Mouse (Mus musculus) lung, embryonic 14.5 days (tissue): ENCODE measurements around the gene Prss46. TPM values are rescaled to one million over a fixed set of nuclear protein-coding genes. Genes with fewer than 3 reads are reported as not detected.

ENCODE experiments used
- ATAC-seq: fragments of 200-750 bp; cut with Nextera tagmentation; 2 replicates; pipeline ENCODE4 v1.8.0; 2017; ENCODE audit warnings: mild to moderate bottlenecking, moderate TSS enrichment, moderate library complexity; ENCODE audit not compliant: insufficient read depth
- DNase-seq: peaks from one replicate; pipeline ENCODE4 v3.0.0-alpha.2; 2015
- H3K27ac ChIP-seq: fragments of 300-500 bp; sonication (generic); 2 replicates; pipeline ENCODE4 v1.5.1; 2014; ENCODE audit warnings: low read depth, mild to moderate bottlenecking, moderate library complexity
- H3K27me3 ChIP-seq: fragments of 300-500 bp; sonication (generic); 2 replicates; pipeline ENCODE4 v1.6.1; 2014; ENCODE audit warnings: low read length, control low read depth; ENCODE audit not compliant: insufficient read depth
- H3K36me3 ChIP-seq: fragments of 300-500 bp; sonication (generic); 2 replicates; pipeline ENCODE4 v1.6.1; 2014; ENCODE audit warnings: control low read depth; ENCODE audit not compliant: insufficient read depth
- H3K4me1 ChIP-seq: fragments of 300-500 bp; sonication (generic); 2 replicates; pipeline ENCODE4 v1.6.1; 2014; ENCODE audit warnings: antibody characterized with exemption, control low read depth; ENCODE audit not compliant: insufficient read depth
- H3K4me2 ChIP-seq: fragments of 300-500 bp; sonication (generic); 2 replicates; pipeline ENCODE4 v1.6.1; 2014; ENCODE audit warnings: mild to moderate bottlenecking
- H3K4me3 ChIP-seq: fragments of 300-500 bp; sonication (generic); 2 replicates; pipeline ENCODE4 v1.5.1; 2014; ENCODE audit warnings: low read depth, low read length
- H3K9ac ChIP-seq: fragments of 300-500 bp; sonication (generic); 2 replicates; pipeline ENCODE4 v1.6.1; 2014
- H3K9me3 ChIP-seq: fragments of 300-500 bp; sonication (generic); 2 replicates; pipeline ENCODE4 v1.6.1; 2016; ENCODE audit warnings: low read depth, low read length, control low read depth
- CTCF ChIP-seq: IDR thresholded peaks from 2 replicates; pipeline ENCODE4 v1.5.1; 2016; ENCODE audit warnings: antibody characterized with exemption, low read depth
- WGBS: fragments of 180-500 bp; shearing (Covaris S2); extraction: QIAGEN DNeasy Blood & Tissue Kit; methylation state at CpG from one replicate; pipeline ENCODE4 v1.1.7; 2014; 5-methylcytosine and 5-hydroxymethylcytosine counted together
- polyA plus RNA-seq: library from polyadenylated mRNA; unstranded; fragments of >200 nt; fragmentation: Nextera tagmentation; extraction: Ambion mirVana; gene quantifications from 2 replicates; pipeline ENCODE4 v1.2.1, GENCODE M21; 2014

Prss46 gene
- polyA plus RNA-seq, 1 experiment from 2014 or later, result not detected

DNA sequence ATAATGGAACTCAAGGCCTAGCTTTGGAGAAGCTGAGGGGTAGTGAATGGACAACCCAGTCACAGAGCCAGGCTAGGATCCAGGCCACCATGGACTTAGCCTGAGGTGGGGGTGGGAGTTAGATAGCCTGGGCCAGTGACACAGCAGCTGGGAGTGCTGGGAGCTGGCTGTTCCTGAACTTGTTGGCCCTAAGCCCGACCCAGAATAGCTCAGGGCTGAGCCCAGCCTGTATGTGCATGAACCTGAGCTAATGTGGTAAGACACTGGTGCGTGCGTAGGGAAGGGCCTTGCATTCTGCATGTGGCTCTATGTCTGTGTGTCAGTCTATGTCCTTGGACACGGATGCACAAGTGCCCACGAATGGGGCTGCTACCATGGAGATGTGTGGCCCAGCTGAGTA lies 33.6 kb downstream of the Prss46 start:
- ATAC-seq, result no peak

DNA sequence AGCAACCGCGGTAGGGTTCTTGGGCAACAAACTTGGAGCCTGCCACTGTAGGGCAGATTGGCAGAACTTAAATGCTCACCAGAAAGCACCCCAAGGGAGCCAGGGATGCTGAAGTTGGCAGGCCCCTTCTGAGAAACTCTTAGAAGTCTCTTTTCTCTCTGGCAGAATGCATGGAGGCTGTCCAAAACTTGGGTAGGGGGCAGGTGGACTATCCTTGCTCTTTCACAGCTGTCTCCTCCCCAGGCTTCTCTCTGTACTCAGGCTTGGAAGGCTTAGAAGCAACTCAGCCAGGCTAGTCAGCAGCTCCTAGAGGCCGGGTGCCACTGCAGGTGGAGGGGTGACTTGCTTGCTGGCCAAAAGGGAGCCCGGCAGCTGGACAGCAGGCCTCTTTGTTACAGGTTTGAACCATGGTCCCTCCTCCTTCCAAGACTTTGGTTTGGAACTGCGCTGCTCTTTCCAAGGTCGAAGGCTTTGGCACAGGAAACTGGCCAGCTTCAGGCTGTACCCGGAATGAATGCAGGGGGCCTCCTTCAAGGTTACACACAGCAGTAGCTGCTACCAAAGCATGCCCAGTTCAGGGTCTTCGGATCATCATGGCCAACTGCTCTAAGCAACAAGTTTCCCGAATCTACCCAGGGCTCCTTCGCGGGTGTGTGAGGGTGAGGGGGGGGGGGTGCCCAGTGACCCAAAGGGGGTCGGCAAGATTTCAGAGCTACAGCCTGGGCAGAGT lies 35.0 kb downstream of the Prss46 start, which contains the start of gene Als2cl:
Gene Als2cl, plus strand, starts transcription at position 680 of the 730 bp plus-strand sequence.
- TF ChIP-seq CTCF, result no peak
- peak; percentile 55 for DNase-seq
- 15% methylated on average over 12 of the region's 12 CpGs for WGBS
- Histone ChIP-seq H3K4me3 (peak within 1 kb of the TSS; percentile 54), H3K4me1 (no peaks in the 10 kb centered on the region), H3K36me3 (no peaks in the 10 kb centered on the region), H3K4me2 (peak within 1 kb of the TSS; percentile 87), H3K27ac (no peak within 1 kb of the TSS), H3K9ac (peak within 1 kb of the TSS; percentile 57), H3K9me3 (no peaks in the 10 kb centered on the region), H3K27me3 (peaks cover 12% of the 10 kb centered on the region; the same call in 1 of the 2 replicates)
- peak; percentile 30; the same call in 1 of the 2 replicates for ATAC-seq

More for the DNA sequence above, 33.6 kb downstream of the Prss46 start:
- DNase-seq, result no peak
- no peak overlapping the region for H3K4me3 ChIP-seq
- no peak overlapping the region for H3K27ac ChIP-seq
- no peak overlapping the region for H3K9ac ChIP-seq
- WGBS, result 88% methylated on average over 5 of the region's 5 CpGs
- H3K4me2 ChIP-seq, result no peak overlapping the region
- peaks cover 25% of the 10 kb centered on the region for H3K27me3 ChIP-seq
- TF ChIP-seq CTCF, result no peak
- H3K4me1 ChIP-seq, result 0 out of 2 replicates have a peak, but pooled peaks cover 3% of the 10 kb centered on the region
- no peaks in the 10 kb centered on the region for H3K9me3 ChIP-seq
- no peaks in the 10 kb centered on the region for H3K36me3 ChIP-seq

DNA sequence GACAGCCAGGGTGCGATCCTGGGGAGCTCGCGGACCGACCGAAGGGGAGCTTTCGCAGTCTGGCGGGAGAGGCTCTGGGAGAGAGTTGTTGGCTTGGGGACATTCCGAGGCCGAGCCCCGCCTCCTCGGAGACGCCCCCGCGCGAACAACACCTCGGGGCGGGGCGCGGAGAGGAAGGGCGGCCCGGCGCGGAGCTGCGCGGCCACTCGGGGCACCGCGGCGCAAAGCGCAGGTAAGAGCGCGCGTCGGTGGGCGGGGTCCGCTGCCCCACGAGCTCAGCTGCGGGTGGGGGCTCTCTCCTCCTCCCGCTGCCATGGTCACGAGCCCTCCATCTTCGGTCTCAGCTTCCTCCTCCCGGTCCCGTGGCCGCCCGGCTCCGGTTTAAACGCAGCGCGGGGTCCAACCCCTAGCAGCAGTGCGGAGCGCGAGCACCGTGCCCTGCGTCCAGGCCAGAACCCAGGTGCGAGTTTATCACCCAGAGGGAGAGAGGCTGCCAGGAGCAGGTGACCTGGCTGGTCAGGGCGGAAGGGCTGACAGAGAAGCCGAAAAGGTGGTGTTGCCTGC lies 35.8 kb downstream of the Prss46 start, which contains the start of gene Tmie:
Gene Tmie, minus strand, starts transcription at position 116 of the 564 bp plus-strand sequence.
- DNase-seq, result peak; percentile 82
- Histone ChIP-seq H3K4me3 (peak within 1 kb of the TSS; percentile 54), H3K4me1 (no peaks in the 10 kb centered on the region), H3K36me3 (no peaks in the 10 kb centered on the region), H3K9ac (peak within 1 kb of the TSS; percentile 57), H3K27me3 (peaks cover 12% of the 10 kb centered on the region; the same call in 1 of the 2 replicates), H3K27ac (no peak within 1 kb of the TSS), H3K9me3 (no peaks in the 10 kb centered on the region), H3K4me2 (peak within 1 kb of the TSS; percentile 87)
- 0% methylated on average over 57 of the region's 57 CpGs for WGBS
- no peak for TF ChIP-seq CTCF
- peak; percentile 81 for ATAC-seq

DNA sequence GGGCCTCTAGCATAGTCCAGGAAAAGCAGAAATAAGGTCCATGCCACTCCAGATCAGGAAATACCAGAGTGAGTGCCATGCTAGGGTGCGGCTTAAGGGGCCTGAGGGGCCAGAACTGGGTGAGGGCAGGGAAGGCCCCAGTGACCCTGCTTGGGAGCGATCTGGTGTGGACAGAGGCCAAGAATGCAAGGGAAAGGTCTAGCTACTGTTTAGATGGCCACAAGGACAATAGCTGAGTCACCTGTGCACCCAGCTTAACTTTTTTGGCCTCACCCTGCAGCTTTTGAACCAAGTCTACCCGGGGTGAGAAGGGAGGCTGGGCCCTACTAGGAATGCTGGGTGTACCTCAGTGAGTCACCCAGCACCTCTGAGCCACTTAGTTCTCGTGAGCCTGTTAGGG lies 36.5 kb downstream of the Prss46 start:
- Histone ChIP-seq H3K9ac (no peak overlapping the region), H3K36me3 (no peaks in the 10 kb centered on the region), H3K4me1 (no peaks in the 10 kb centered on the region), H3K27ac (no peak overlapping the region), H3K9me3 (no peaks in the 10 kb centered on the region), H3K4me2 (peak overlapping the region; percentile 87), H3K27me3 (peaks cover 12% of the 10 kb centered on the region; the same call in 1 of the 2 replicates), H3K4me3 (peak overlapping the region; percentile 54)
- TF ChIP-seq CTCF, result no peak
- DNase-seq (no peak), ATAC-seq (peak; percentile 28; the same call in 1 of the 2 replicates)
- WGBS, result 51% methylated on average over 4 of the region's 4 CpGs

DNA sequence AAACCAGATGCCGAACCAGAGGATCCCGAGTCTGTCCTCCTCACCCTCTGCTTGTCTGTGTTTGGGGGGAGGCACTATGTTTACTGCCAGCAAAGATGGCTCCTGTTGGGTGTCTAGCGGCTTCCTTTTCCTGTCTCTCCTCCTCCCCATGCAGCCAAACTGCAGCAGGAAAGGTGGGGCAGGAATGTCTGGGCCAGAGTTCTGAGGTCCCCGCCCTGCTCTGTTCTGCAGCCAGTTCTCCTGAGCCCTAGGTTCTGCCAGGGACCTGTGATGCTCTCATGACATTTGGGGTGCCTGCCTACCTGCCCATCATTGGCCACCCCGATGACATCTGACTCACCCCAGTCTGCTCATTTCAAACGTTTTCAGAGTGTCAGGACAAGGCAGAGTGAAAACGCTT lies 37.6 kb downstream of the Prss46 start:
- Histone ChIP-seq H3K4me3 (no peak overlapping the region), H3K9me3 (no peaks in the 10 kb centered on the region), H3K27me3 (peaks cover 12% of the 10 kb centered on the region; the same call in 1 of the 2 replicates), H3K36me3 (no peaks in the 10 kb centered on the region), H3K4me2 (no peak overlapping the region), H3K4me1 (no peaks in the 10 kb centered on the region), H3K27ac (no peak overlapping the region), H3K9ac (no peak overlapping the region)
- ATAC-seq (no peak), DNase-seq (no peak)
- WGBS, result 62% methylated on average over 7 of the region's 7 CpGs
- TF ChIP-seq CTCF, result no peak

DNA sequence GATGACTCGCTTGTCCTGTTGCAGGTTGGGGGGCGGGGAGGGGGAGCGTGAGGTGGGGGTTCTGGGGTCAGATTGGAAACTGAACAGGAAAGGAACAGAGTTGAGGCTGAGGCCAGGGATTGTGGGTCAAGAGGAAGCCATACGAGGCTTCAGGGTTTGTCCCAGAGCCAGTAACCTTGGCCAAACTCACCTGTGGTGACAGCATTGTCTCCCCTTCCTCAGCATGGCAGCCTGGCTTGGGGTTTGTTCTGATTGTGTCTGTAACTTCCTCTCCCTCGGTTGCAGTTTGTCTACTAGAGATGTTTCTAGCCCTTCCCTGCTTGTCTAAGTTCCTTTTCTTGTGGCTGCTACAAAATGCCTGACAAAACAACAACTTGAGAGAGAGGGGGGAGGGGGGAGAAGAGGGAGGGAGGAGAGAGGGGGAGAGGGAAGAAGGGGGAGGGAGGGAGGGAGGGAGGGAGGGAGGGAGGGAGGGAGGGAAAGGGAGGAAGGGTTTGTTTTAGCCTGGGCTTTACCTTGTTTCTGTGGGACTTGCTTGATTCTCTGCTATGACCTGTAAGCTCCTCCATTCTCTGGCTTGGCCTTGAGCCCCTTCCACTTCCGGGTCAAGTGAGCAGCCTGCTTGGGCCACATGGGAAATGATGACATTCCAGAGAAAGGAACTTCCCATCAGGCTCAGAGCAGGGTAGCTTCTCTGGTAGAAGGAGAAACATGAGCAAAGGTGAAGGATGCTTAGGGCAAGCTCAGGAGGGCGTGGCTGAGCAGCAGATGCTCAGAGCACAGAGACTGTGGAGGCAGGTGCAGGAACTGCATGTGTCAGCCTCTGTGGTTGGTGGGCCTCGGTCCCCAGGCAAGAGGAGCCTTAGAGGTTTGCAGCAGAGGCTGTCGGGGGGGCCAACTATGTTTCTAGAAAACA lies 43.3 kb downstream of the Prss46 start:
- Histone ChIP-seq H3K4me2 (no peak overlapping the region), H3K27me3 (no peaks in the 10 kb centered on the region), H3K4me3 (no peak overlapping the region), H3K27ac (no peak overlapping the region), H3K4me1 (no peaks in the 10 kb centered on the region), H3K9me3 (no peaks in the 10 kb centered on the region), H3K9ac (no peak overlapping the region), H3K36me3 (no peaks in the 10 kb centered on the region)
- no peak for TF ChIP-seq CTCF
- no peak for DNase-seq
- no peak for ATAC-seq
- 56% methylated on average over 9 of the region's 9 CpGs for WGBS
